Mouse (Mus musculus) cerebral cortex, adult 2 months (tissue): Measurements from ENCODE around the gene H2-DMa.

Experiments used
- WGBS: fragments of 180-500 bp; shearing (Covaris S2); methylation state at CpG from one replicate; pipeline ENCODE4 v1.1.7; 2018; 5-methylcytosine and 5-hydroxymethylcytosine counted together

The H2-DMa gene

GRCm38 (mm10) chr17:34119249-34120179 lies at the start of gene H2-DMa:
H2-DMa (plus strand) TSS chr17:34119541.
- WGBS: under 1% methylated on average over 96 of the region's 96 CpGs

DNA sequence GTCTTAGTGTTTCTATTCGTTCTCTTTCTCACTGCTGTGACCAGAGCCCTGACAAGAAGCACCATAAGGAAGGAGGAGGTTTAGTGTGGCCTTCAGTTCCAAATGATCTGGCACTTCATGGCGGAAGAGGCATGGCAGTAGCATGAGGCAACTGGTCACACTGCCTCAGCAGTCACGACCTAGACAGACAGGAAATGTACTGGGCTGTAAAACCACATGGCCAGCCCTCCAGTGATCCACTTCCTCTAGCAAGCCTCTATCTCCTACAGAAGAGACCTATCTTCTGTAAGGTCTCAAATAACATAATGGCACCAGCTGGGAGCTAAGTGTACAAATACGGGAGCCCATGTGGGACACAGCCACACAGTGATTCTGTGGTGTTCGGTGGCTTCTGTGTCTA lies 47.2 kb upstream of the H2-DMa start:
- whole genome bisulfite sequencing: 90% methylated on average over 5 of the region's 5 CpGs

DNA sequence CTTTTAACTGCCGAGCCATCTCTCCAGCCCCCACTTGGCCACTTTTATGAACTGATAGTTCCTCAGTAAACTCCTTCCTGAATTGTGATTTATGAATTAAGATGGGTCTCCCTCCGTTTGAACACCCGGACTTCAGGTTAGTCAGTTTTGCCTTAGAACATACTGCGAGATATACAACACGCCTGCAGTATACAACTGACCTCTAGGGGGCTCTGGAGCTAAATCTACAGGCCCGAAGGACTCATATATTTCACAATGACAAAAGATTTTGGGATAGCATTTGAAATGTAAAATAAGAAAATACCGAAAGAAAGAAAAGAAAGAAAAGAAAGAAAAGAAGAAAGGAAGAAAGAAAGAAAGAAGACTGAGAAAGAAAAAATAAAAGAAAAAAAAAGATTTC lies 44.1 kb upstream of the H2-DMa start:
- 40% methylated on average over 7 of the region's 7 CpGs for WGBS

DNA sequence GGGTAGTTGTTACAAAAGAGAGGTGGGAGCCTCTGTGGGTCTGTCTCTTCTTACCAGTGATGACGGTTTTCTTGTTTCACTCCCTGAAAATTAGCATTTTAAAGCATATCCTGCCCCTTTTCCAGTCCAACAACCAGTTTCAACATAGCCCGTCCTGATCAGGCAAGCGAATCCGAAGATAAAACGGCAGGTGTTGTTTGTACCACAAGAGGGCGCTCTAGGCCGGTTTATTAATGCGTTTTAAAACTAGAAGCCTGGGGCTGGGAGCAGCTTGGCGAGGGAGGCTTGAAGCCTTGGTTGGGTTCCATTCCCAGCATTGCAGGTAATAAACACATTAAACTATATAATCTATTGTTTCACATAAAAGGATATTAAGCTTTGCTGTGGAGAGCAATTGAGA lies 41.8 kb upstream of the H2-DMa start:
- WGBS: under 1% methylated on average over 9 of the region's 9 CpGs

DNA sequence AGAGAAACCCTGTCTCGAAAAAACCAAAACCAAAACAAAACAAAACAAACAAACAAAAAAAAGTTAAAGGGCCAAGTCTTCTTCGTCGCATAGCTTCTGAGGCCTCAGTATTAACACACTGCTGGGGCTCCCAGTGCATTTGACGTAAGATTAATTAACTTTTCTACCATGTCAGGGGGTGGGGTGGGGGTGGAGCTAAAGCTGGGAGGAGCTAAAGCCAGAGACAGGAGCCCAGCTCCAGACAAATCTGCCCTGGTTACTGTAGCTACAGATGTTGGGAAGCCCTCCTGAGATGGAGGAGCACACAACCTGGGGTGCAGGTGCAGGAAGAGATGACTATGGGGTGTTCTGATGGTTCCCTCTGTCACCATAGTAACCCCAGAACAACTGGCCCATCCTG lies 41.2 kb upstream of the H2-DMa start:
- WGBS: 51% methylated on average over 4 of the region's 4 CpGs

- 93% methylated on average over 11 of the region's 11 CpGs for WGBS
Measured at GRCm38 (mm10) chr17:34079002-34079401, 40.3 kb upstream of the H2-DMa start.

GRCm38 (mm10) chr17:34079621-34080020 lies 39.7 kb upstream of the H2-DMa start:
- WGBS: 12% methylated on average over 5 of the region's 5 CpGs

- 22% methylated on average over 8 of the region's 8 CpGs for WGBS
Measured at GRCm38 (mm10) chr17:34083104-34083503, 36.2 kb upstream of the H2-DMa start.

DNA sequence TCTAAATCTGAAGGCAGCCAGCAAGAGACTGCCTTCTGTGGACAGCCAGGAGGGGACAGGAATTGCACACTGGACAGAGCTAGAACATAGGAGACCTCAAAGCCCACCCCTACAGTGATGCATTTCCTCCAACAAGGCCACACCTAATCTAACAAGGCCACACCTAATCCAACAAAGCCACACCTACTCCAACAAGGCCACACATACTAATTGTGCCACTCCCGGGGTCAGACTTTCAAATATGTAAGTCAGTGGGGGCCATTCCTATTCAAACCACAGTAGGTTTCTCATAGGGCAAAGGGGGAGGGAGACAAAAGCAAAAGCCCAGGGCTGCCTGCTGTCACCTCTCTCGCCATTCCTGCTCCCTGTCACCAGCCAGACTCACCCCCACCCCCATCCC lies 32.0 kb upstream of the H2-DMa start:
- WGBS: 82% methylated on average over 2 of the region's 2 CpGs

GRCm38 (mm10) chr17:34088124-34088523 lies 31.2 kb upstream of the H2-DMa start:
- 75% methylated on average over 11 of the region's 11 CpGs for WGBS

DNA sequence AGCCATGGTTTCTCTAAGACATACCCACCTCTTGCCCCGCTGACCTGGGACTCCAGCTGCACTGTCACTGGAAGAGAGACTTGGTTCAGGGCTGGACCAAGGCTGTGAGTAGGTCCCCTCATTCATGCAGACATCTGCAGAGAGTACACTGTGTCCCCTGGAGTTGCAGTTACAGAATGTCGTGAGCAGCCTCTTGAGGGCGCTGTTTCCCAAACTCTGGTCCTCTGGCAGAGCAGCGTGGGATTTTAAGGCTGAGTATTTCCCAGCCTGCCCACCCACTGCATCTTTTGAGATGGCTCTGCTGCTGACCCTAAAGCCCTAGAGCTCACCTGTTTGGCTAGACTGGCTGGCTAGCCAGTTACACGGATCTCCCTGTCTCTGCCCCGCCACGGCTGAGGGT lies 28.4 kb upstream of the H2-DMa start:
- WGBS: 57% methylated on average over 7 of the region's 7 CpGs

DNA sequence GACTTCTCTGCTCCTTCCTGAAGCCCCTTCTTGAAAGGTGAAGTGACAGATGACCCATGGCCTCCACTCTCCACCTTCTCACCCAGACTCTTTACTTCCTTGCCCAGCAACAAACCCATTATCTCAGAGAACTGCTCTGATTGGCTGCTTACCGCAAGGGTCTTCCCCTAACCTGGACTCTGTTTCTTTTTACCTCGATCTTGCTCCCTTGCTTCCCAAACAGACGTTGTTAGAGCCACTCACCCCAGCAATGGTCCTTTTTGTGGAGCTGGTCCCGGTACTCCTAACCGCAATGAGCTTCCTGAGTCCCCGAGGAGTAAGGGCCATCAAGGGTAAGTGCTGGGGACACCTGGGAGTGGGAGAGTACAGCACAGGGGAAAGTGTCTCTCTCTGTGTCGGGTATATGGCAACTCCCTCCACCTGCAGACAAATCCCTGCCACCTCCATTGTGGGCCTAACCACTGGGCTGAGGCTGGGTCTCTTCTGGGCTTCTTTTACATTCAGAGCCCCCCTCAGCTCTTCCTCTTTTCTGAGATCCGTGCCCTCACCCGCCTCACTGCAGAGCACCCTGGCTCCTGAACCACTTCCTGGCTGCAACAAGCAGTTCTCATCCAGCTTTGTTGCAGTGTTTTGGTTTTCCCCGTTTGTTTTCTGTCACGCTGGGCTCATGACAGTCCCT lies 27.0 kb upstream of the H2-DMa start, which contains the start of gene H2-Oa:
Gene H2-Oa, plus strand, starts transcription at position 144 of the 679 bp plus-strand sequence.
- 58% methylated on average over 11 of the region's 11 CpGs for WGBS

- 51% methylated on average over 7 of the region's 7 CpGs for WGBS
Measured at GRCm38 (mm10) chr17:34093199-34093874, 26.0 kb upstream of the H2-DMa start.

DNA sequence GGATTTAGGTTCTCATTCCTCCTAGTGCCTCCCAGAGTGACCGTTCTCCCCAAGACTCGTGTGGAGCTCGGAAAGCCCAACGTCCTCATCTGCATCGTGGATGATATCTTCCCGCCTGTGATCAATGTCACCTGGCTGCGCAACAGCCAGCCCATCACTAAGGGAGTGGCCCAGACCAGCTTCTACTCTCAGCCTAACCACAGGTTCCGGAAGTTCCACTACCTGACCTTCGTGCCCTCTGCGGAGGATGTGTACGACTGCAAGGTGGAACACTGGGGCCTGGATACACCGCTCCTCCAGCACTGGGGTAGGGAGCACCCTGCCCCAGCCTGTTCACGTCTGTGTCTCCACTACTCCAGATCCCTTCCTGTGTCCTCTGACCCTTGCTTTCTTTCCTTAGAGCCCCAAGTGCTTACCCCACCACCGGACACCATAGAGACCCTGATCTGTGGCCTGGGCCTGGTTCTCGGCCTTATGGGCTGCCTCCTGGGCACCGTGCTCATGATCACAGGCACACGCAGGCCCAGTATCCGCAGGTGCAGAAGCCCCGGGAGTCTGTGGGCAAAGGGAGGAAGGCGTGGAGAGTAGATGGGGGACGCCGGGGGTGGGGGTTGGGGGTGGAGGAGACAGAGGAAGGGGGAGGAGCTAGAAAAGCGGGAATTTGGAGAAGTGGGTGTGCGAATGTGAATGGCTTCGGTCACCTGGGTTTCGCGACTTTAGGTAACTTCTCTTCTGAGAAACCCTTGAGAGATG lies 24.9 kb upstream of the H2-DMa start:
- 88% methylated on average over 27 of the region's 27 CpGs for WGBS

GRCm38 (mm10) chr17:34096497-34097010 lies 22.8 kb upstream of the H2-DMa start:
- WGBS: 86% methylated on average over 3 of the region's 3 CpGs

DNA sequence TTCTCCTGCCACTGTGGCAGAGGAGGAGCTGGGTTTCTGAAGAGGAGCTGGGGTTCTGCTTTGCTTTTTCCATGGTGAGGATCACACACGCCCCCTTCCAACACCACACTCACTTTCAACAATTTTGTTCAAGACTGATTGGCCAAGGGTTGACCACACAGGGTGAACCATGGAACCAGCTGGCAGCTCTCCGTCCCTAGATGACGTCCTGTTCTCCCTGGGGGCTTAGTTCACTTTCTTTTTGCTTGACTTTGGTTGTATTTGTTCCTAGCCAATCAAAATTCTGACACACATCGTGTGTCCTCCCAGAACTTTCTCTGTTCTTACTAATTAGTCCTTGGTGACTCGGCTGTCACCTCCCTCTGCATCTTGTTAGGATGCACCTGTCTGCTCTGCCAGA lies 22.1 kb upstream of the H2-DMa start:
- 66% methylated on average over 5 of the region's 5 CpGs for WGBS

DNA sequence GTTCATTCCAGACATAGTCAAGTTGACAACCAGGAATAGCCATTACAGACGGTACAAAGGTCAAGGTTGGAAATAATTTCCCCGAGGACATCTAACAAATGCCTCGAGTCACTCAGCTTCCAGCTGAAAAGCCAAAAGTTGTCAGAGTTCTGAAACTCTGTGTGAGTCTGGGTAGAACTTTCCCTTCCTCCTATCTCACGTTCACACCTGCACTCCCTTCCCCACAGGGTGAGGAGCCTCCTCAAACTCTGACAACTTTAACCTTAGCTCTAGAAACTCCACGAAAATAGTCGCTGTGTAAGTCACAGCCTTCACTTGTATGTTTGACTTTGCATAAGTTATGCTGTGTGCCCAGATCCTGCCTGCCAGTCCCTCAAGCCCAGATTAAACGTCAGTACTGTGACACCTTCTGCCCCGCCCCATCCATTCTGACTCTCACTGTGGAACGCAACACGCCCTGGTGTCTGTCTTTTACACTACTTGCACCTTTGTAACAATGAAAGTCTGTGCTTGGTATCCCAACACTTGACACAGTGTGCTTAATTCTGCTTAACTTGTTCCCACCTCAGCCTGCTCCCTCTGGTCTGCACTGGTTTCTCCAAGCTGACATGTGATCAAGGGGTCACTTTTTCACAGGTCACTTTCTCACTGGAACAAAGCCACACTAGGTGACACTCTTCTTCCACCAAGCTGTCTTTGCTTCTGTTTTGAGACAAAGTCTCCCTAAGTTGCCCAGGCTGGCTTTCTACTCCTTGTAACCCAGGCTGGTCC lies 20.4 kb upstream of the H2-DMa start:
- 72% methylated on average over 10 of the region's 10 CpGs for WGBS

GRCm38 (mm10) chr17:34099531-34099930 lies 19.8 kb upstream of the H2-DMa start:
- WGBS: 43% methylated on average over 5 of the region's 5 CpGs

- WGBS: 28% methylated on average over 5 of the region's 5 CpGs
Measured at GRCm38 (mm10) chr17:34101185-34101584, 18.2 kb upstream of the H2-DMa start.

DNA sequence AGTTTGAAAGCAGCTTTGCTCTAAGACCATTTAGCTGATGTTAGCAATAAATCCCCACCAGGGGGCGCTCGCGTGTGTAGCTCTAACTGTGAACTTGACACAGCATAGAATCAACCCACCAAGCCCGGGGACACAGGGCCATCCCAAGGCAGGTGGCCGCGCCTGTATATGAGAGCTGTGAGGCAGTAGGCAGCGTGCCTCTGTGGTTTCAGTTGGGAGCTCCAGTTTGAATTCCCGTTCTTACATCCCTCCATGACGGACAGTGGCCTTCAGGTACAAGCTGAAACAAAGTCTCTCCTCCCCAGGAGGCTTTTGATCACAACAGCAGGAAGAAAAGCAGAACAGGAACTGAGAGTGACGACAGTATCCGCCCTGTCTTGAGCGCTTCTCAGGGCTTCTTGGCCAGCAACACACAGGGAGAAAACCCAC lies 17.7 kb upstream of the H2-DMa start:
- 8% methylated on average over 12 of the region's 12 CpGs for WGBS

- WGBS: 76% methylated on average over 6 of the region's 6 CpGs
Measured at GRCm38 (mm10) chr17:34102831-34103230, 16.5 kb upstream of the H2-DMa start.
